Mouse (Mus musculus) G1E (cell line): ENCODE data around the gene Zfp60.

Source experiments
- CTCF ChIP-seq: IDR thresholded peaks from 2 replicates; pipeline ENCODE4 v1.5.1; 2012; ENCODE audit warnings: low read depth, low read length, inconsistent platforms, mixed read lengths
- GATA1 ChIP-seq: IDR thresholded peaks from 2 replicates; pipeline ENCODE4 v1.6.1; 2012; ENCODE audit warnings: borderline replicate concordance, low read length, inconsistent platforms, mixed read lengths
- TAL1 ChIP-seq: conservative IDR thresholded peaks from 2 replicates; pipeline ENCODE4 v1.6.1; 2012; ENCODE audit warnings: low read depth, low read length, inconsistent platforms, mixed read lengths

GRCm38 (mm10) chr7:27685681-27686080 is 45.5 kb upstream of the Zfp60 start:
- TF ChIP-seq CTCF (no peak), GATA1 (no peak), TAL1 (no peak)
